Mouse (Mus musculus) megakaryocyte, embryonic 14.5 days (primary cell): ENCODE measurements around the gene Dst. TPM values are rescaled to one million over a fixed set of nuclear protein-coding genes. Genes with fewer than 3 reads are reported as not detected.

Experiments used
- H3K27me3 ChIP-seq: replicated peaks from 2 replicates; pipeline ENCODE3; 2012; ENCODE audit warnings: inconsistent platforms
- H3K36me3 ChIP-seq: replicated peaks from 2 replicates; pipeline ENCODE3; 2012; ENCODE audit warnings: low read length, inconsistent platforms, mixed read lengths
- H3K4me1 ChIP-seq: 2 replicates; pipeline ENCODE4 v1.6.1; 2012; ENCODE audit warnings: inconsistent platforms
- H3K4me3 ChIP-seq: replicated peaks from 2 replicates; pipeline ENCODE3; 2012; ENCODE audit warnings: moderate library complexity, mild to moderate bottlenecking, inconsistent platforms
- H3K9me3 ChIP-seq: 2 replicates; pipeline ENCODE4 v1.6.1; 2012; ENCODE audit warnings: inconsistent platforms
- FLI1 ChIP-seq: IDR thresholded peaks from 2 replicates; pipeline ENCODE4 v1.6.1; 2012; ENCODE audit warnings: low read length, inconsistent platforms, mixed read lengths
- GATA1 ChIP-seq: IDR thresholded peaks from 3 replicates; pipeline ENCODE4 v1.6.1; 2012; ENCODE audit warnings: mixed read lengths, low read length, inconsistent platforms, borderline replicate concordance
- polyA plus RNA-seq: library from polyadenylated mRNA; stranded (reverse); fragments of >175 nt; gene quantifications from 2 replicates; pipeline ENCODE4 v1.2.3, GENCODE M21; 2012; ENCODE audit warnings: low replicate concordance; ENCODE audit not compliant: insufficient read depth

Dst gene
- polyA plus RNA-seq, 1 experiment: 4.2 TPM

DNA sequence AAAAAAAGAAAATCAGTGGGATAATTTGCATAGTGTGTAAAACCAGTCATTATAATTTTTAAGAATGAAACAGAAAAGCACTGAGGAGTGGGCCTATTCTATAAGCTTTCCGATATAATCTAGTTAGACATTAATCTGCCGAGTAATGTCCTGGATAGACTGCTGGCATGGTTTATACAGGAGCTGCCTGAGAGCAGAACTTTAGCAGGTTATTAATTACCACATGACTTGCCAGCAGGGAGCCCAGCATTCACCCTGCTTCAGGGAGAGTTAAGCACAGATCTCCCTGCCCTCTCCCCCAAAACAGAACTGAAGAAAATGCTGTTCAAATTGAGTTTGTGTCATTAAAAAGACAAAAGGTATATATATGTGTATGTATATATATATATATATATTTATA lies 323.0 kb downstream of the Dst start:
- Histone ChIP-seq H3K9me3 (no peaks in the 10 kb centered on the region), H3K27me3 (peaks cover under 1% of the 10 kb centered on the region), H3K4me1 (peaks cover 1% of the 10 kb centered on the region), H3K36me3 (peaks cover 9% of the 10 kb centered on the region), H3K4me3 (no peak overlapping the region)
- TF ChIP-seq GATA1: no peak
- no peak for TF ChIP-seq FLI1

DNA sequence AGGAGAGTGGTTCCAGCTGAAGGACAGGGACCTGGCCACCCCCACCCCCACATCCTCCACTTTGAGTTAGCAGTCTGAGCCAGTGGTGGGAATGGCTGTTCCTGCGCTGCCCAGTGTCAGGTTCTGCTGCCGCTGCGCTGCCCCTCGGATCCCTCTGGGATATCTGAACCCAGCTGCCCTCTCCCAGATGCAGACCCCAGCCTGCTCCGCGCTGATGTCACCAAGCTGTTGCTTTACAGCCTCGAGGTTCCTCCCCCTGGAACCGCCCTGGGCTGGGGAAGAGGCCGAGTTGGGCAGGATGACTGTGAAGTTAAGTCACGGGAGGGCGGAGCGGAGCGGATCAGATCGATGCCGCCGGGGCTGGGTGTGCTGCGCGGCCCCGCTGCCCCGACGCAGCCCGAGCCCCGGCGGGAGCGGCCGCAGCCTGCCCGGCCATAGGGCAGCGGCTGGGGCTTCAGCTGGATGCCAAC lies 328.3 kb downstream of the Dst start:
- peak overlapping the region; percentile 91 for H3K4me3 ChIP-seq
- H3K36me3 ChIP-seq: no peaks in the 10 kb centered on the region
- TF ChIP-seq GATA1 (no peak), FLI1 (no peak)
- peaks cover 22% of the 10 kb centered on the region for H3K27me3 ChIP-seq
- H3K9me3 ChIP-seq: no peaks in the 10 kb centered on the region
- H3K4me1 ChIP-seq: peaks cover 17% of the 10 kb centered on the region

DNA sequence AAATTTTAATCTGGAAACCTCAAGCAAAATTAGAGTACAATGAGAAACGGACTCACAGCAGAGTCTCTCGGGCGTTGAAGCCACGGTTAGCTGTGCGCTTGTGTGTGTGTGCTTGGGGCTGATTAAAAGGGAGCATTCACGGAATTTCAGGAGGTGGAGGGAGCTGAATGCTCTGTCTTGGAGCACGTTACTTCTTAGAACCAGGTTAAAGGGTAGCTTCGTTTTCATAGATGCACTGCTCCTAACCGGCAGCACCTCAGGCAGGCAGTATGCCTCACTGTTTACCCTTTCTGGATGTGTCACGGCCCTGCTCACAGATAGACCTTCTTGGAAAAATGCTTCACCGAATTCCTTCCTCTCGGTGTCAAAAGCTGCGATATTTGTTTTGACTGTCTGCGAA lies 329.2 kb downstream of the Dst start:
- H3K9me3 ChIP-seq: no peaks in the 10 kb centered on the region
- peaks cover 17% of the 10 kb centered on the region for H3K4me1 ChIP-seq
- H3K36me3 ChIP-seq: no peaks in the 10 kb centered on the region
- peak overlapping the region; percentile 54 for H3K4me3 ChIP-seq
- peaks cover 22% of the 10 kb centered on the region for H3K27me3 ChIP-seq
- no peak for TF ChIP-seq FLI1
- TF ChIP-seq GATA1: no peak

DNA sequence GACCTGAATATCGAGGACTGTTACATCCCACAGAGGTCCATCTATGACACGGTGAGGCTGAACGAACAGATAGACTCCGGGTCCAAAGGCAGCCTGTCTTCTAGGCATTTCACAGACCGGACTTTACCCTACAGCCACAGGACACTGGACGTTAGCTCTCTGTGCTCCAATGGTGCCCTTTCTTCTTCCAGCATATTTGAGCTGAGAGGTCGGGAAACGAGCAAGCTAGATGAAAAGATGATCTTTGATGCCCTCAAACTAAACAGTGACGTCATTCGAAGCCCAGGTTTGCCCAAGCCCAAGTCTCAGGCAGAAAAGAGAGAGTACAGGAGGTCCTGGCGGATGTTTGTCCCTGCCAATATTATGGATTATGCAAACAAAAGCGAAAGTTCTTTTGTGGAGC lies 329.7 kb downstream of the Dst start:
- TF ChIP-seq FLI1: no peak
- no peak for TF ChIP-seq GATA1

DNA sequence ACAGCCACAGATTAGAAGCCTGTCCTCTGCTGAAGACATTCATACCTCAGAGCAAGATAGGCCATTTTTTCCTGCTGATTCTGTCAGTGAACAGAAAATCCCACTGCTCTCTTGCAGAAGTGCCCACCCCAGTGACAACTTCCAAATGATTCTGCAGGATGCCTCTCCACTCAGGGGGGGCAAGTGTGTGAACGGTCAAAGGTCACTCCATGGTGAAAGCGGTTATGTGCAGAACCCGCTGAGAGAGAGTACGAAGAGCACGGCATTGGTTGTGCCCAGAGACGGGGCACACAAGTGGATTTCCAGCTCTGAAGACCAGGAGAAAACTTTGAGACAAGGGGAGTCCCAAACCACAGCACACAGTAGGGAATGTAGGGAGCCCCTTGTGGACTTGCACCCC lies 330.2 kb downstream of the Dst start:
- H3K4me3 ChIP-seq: no peak overlapping the region
- no peak for TF ChIP-seq FLI1
- H3K9me3 ChIP-seq: no peaks in the 10 kb centered on the region
- H3K36me3 ChIP-seq: no peaks in the 10 kb centered on the region
- H3K27me3 ChIP-seq: peaks cover 22% of the 10 kb centered on the region
- peaks cover 17% of the 10 kb centered on the region for H3K4me1 ChIP-seq

More for the DNA sequence above, 329.7 kb downstream of the Dst start:
- H3K4me1 ChIP-seq: peaks cover 17% of the 10 kb centered on the region
- peaks cover 22% of the 10 kb centered on the region for H3K27me3 ChIP-seq
- no peaks in the 10 kb centered on the region for H3K36me3 ChIP-seq
- peak overlapping the region; percentile 60 for H3K4me3 ChIP-seq
- no peaks in the 10 kb centered on the region for H3K9me3 ChIP-seq

DNA sequence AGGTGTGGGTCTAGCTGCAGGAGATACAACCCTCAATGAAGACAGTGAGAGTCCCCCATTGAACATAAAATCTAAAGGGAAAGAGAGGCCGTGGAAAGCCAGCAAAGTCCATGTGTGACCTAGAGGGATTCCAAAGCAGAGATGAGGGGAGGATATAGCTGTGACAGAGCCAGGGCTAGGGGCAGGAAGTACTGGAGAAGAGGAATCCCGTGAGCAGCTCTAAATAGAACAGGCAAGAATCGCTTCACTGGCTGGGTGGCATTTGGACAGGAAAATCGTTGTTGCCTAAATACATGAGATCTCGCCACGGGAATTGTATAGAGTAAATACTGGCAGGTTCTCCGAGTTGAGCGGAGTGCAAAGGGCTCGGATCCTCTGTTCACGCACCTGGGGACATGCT lies 336.7 kb downstream of the Dst start:
- no peaks in the 10 kb centered on the region for H3K36me3 ChIP-seq
- no peak for TF ChIP-seq GATA1
- H3K27me3 ChIP-seq: no peaks in the 10 kb centered on the region
- no peaks in the 10 kb centered on the region for H3K4me1 ChIP-seq
- no peak overlapping the region for H3K4me3 ChIP-seq
- H3K9me3 ChIP-seq: no peaks in the 10 kb centered on the region

DNA sequence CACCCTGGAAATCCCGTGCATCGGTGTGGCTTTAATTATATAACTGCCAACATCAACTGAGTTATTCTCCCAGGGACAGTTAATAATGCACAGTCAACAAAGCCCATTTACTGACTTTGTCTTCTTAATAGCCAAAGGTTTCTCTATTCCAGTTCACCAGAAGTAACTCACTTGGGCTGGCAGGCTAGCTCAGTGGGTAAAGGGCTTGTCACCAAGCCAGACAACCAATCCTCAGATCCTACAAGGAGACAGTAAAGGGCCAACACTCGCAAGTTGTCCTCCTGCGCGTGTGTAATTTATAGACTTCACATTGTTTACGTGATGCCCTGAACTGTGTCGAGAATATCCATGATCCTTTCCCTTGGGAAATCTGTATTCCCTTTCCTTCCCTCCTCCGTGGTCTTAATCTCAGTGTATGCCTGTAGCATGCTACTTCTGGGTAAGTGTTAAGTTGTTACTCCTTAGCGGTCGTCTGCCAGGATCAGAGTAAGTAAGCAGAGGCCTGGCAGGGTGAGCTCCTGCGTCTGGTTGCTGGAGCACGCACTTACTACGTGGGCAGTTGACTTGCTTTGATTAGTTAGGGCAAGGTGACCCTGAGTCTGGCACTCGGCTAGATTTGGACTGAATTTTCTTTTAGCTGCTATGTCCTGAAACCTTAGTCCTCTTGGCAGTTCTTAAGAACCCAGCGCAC lies 338.1 kb downstream of the Dst start:
- no peak for TF ChIP-seq FLI1
- TF ChIP-seq GATA1: no peak
- Histone ChIP-seq H3K4me1 (no peaks in the 10 kb centered on the region), H3K9me3 (no peaks in the 10 kb centered on the region), H3K27me3 (no peaks in the 10 kb centered on the region), H3K36me3 (peaks cover 2% of the 10 kb centered on the region), H3K4me3 (no peak overlapping the region)

DNA sequence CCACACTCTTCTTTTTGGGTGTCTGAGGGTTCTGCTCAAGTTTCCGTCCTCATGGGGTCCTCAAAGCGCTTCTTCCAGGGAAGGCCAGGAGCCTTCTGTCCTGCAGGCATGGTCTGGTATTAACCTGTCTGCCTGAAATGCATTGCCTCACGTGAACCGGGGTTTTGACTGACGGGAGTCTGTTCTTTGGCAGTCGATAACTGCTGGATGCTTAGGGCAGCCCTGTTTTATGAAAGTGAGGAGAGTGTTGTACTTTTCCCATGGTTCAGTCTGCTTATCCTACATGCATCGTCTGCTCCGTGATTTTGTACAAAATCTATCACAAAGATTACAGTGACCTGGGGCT lies 338.6 kb downstream of the Dst start:
- TF ChIP-seq GATA1 (no peak), FLI1 (no peak)
- Histone ChIP-seq H3K9me3 (no peaks in the 10 kb centered on the region), H3K27me3 (no peaks in the 10 kb centered on the region), H3K36me3 (peaks cover 2% of the 10 kb centered on the region), H3K4me1 (no peaks in the 10 kb centered on the region), H3K4me3 (no peak overlapping the region)

DNA sequence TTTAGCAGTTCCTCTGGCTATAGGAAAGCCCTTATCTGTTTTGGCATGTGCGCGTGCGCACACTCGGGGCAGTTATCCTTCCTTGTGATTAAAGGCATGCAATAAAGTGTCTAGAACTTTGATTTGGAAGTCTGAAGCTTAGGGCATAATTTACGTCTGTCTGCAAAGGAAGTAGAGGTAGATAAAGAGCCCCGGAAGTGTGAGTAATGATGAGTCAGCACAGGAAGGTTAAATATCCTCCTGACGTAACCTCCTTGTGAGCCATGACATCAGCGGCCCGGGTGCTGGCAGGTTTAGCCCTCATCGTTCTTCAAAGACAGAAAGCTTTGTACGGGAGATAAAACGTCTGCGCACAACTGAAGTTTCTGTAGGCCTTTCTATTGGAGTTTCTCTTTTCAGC lies 343.1 kb downstream of the Dst start:
- H3K9me3 ChIP-seq: no peaks in the 10 kb centered on the region
- peaks cover 18% of the 10 kb centered on the region for H3K36me3 ChIP-seq
- H3K4me1 ChIP-seq: no peaks in the 10 kb centered on the region
- no peak overlapping the region for H3K4me3 ChIP-seq
- TF ChIP-seq FLI1 (no peak), GATA1 (no peak)
- H3K27me3 ChIP-seq: no peaks in the 10 kb centered on the region

DNA sequence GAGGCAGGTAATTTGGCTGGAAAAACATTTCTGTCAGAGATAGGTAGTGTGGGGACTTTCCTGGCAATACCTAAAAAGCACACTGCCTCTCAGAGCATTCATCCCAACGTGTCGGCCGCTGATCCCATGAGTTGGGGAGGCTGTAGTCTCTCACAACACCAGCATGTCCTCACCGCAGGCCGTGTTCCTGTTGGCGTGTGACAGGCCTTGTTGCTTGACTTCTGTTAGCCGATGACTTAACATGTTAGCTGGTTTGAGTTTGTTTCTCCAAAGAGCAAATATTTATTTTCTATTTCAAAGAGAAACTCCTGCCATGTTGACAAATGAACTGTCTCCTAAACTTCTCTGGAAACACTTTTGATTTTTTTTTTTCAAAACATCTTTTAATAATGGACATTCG lies 344.2 kb downstream of the Dst start:
- no peaks in the 10 kb centered on the region for H3K4me1 ChIP-seq
- TF ChIP-seq FLI1: no peak
- TF ChIP-seq GATA1: no peak
- H3K27me3 ChIP-seq: no peaks in the 10 kb centered on the region
- H3K4me3 ChIP-seq: no peak overlapping the region
- peaks cover 18% of the 10 kb centered on the region for H3K36me3 ChIP-seq
- no peaks in the 10 kb centered on the region for H3K9me3 ChIP-seq

DNA sequence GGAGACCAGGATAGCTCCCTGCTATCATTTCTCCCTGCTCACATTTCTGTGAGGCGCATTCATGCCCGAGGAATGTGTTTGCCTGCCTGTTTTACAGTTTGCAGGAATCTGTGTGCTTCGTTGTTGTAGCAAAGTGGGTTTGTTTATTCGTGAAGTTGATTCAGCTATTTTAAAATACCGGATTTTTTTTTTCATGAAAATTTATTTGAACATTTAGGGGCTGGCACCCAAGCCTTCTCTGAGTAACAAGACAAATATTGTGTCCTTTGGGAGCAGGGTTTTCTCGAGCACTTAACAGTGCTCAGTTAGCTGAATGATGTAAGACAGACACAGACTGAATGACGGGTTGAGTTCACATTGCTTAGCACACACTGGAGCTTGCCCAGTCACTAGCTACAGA lies 345.9 kb downstream of the Dst start:
- Histone ChIP-seq H3K4me1 (no peaks in the 10 kb centered on the region), H3K9me3 (no peaks in the 10 kb centered on the region), H3K4me3 (no peak overlapping the region), H3K27me3 (no peaks in the 10 kb centered on the region), H3K36me3 (peaks cover 24% of the 10 kb centered on the region)
- no peak for TF ChIP-seq GATA1
- no peak for TF ChIP-seq FLI1
